Mouse (Mus musculus): ENCODE data around the gene Nell2. TPM values are rescaled to one million over a fixed set of nuclear protein-coding genes. Genes with fewer than 3 reads are reported as not detected.

Nell2 gene
- polyA plus RNA-seq, 1 experiment from 2014 or later: 192 TPM

DNA sequence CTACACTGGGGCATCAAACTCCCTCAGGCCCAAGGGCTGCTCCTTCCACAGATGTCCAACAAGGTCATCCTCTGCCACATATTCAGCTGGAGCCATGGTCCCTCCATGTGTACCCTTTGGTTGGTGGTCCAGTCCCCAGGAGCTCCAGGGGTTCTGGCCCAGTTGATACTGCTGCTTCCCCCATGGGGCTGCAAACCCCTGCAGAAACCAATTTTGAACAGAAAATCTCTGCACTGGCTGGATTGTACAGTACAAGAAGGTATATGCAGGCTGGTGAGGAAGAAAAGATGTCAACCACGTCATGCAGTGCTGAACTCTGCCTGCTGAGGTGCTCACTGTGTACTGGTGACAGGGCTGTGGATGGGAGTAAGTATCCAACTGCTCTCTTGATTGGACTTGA lies 92.1 kb downstream of the Nell2 start:
- DNase-seq (ENCODE audit: low spot score) (no peak), ATAC-seq (ENCODE audit: low FRiP score) (no peak)
- Histone ChIP-seq H3K4me1 (replicated peaks; ENCODE audit: control insufficient read depth, insufficient read depth, low read length) (peaks cover 7% of the 10 kb centered on the region), H3K4me2 (replicated peaks) (no peak overlapping the region), H3K27ac (no peak overlapping the region), H3K9me3 (ENCODE audit: control insufficient read depth, low read length) (no peaks in the 10 kb centered on the region), H3K36me3 (replicated peaks; ENCODE audit: control insufficient read depth, insufficient read depth) (peaks cover 8% of the 10 kb centered on the region; the same call in 1 of the 2 replicates), H3K27me3 (ENCODE audit: control insufficient read depth, insufficient read depth, low read length) (no peaks in the 10 kb centered on the region), H3K4me3 (replicated peaks; ENCODE audit: low read length) (no peak overlapping the region), H3K9ac (no peak overlapping the region)
- WGBS: 77% methylated on average over 1 of the region's 1 CpGs

DNA sequence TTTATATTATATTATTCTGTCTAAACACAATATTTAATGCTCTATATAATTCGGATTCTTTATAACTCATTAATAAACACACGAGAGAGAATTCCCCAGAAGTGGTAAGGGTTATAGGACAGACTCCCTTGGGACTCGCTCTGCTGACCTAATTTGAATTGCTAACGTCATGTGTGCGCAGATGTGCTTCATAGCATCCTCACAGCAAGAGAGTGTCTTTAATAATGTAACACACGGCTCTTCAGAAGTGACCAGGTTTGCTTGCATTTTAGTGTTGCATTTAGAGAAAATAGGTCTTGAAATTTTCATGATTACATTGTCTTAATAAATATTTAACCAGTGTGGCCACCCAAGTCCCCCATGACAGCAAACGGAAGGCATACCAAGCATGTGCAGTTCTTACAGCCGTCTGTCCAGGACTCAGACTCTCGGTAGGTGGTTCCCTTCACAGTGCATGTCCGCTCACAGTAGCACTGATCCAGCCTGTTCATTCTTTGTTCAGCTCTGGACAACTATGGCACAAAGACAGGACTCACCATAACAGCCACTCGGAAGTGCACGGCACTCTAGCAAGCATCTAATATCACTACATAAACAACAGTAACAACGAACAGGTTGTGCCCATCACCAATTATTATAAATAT lies 97.1 kb downstream of the Nell2 start:
- no peak overlapping the region for H3K4me3 ChIP-seq (replicated peaks; ENCODE audit: low read length)
- peak overlapping the region; percentile 47; the same call in 1 of the 2 replicates for H3K27ac ChIP-seq
- no peaks in the 10 kb centered on the region for H3K9me3 ChIP-seq (ENCODE audit: control insufficient read depth, low read length)
- peaks cover 21% of the 10 kb centered on the region for H3K4me1 ChIP-seq (replicated peaks; ENCODE audit: control insufficient read depth, insufficient read depth, low read length)
- no peak for DNase-seq (ENCODE audit: low spot score)
- 24% methylated on average over 13 of the region's 13 CpGs for WGBS
- no peaks in the 10 kb centered on the region for H3K27me3 ChIP-seq (ENCODE audit: control insufficient read depth, insufficient read depth, low read length)
- H3K4me2 ChIP-seq (replicated peaks): no peak overlapping the region
- H3K9ac ChIP-seq: no peak overlapping the region
- peak; percentile 57; the same call in 1 of the 2 replicates for ATAC-seq (ENCODE audit: low FRiP score)
- peaks cover 28% of the 10 kb centered on the region for H3K36me3 ChIP-seq (replicated peaks; ENCODE audit: control insufficient read depth, insufficient read depth)

DNA sequence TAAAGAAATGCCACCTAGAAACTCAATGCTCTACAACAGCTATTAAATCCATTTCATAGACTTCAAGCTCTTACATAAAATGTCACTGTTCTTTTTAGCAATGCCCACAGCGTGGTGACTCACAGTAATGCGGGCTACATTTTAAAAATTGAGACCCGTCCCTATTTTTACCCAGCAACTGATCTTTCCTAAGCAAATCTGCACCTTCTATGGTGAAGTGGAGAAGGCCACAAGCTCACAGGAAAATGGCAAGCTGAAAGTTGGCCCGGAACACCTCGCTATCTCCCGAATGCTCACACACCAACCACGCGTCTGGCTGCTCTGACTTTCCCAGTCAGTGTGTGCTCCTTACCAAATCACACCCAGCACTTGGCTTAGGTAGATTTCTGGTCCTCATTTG lies 98.4 kb downstream of the Nell2 start:
- Histone ChIP-seq H3K4me2 (replicated peaks) (no peak overlapping the region), H3K4me1 (replicated peaks; ENCODE audit: control insufficient read depth, insufficient read depth, low read length) (peaks cover 22% of the 10 kb centered on the region), H3K9me3 (ENCODE audit: control insufficient read depth, low read length) (no peaks in the 10 kb centered on the region), H3K27ac (no peak overlapping the region), H3K27me3 (ENCODE audit: control insufficient read depth, insufficient read depth, low read length) (no peaks in the 10 kb centered on the region), H3K4me3 (replicated peaks; ENCODE audit: low read length) (no peak overlapping the region), H3K36me3 (replicated peaks; ENCODE audit: control insufficient read depth, insufficient read depth) (peaks cover 27% of the 10 kb centered on the region), H3K9ac (no peak overlapping the region)
- no peak for ATAC-seq (ENCODE audit: low FRiP score)
- 89% methylated on average over 8 of the region's 8 CpGs for WGBS
- DNase-seq (ENCODE audit: low spot score): no peak

DNA sequence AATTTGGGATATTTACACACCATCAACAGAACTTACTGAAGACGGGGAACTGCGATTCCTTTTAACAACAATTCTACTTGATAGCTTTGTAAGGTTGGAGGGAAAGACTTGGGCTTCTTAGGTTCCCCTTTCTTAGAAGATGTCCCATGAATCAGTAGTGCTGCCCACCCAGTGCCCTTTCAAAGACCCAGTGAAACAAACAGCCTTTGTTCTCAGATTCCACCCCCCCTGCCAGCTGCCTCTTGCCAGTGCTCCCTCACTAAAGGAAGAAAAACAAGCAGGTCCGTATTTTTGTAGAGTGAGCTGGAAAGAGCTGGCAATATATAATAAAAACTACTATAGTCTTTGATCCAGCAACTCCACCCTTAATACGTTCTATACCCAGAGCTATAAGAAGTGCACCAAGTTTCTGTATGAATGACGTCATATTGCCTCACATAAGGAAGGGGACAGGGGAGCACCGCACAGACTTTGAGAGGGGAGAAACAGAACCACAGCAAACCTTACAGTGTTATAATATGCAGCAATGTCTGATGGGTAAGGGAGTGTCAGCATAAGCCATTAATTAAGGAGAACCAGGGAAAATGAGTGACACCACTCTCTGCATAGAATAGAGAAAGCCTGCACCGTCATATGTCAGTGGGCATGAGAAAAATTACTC lies 100.2 kb downstream of the Nell2 start:
- Histone ChIP-seq H3K4me1 (replicated peaks; ENCODE audit: control insufficient read depth, insufficient read depth, low read length) (peaks cover 24% of the 10 kb centered on the region), H3K27me3 (ENCODE audit: control insufficient read depth, insufficient read depth, low read length) (no peaks in the 10 kb centered on the region), H3K9ac (no peak overlapping the region), H3K4me2 (replicated peaks) (no peak overlapping the region), H3K9me3 (ENCODE audit: control insufficient read depth, low read length) (no peaks in the 10 kb centered on the region), H3K27ac (peak overlapping the region; percentile 26; the same call in 1 of the 2 replicates), H3K36me3 (replicated peaks; ENCODE audit: control insufficient read depth, insufficient read depth) (peaks cover 20% of the 10 kb centered on the region), H3K4me3 (replicated peaks; ENCODE audit: low read length) (no peak overlapping the region)
- 37% methylated on average over 7 of the region's 7 CpGs for WGBS
- ATAC-seq (ENCODE audit: low FRiP score): no peak
- no peak for DNase-seq (ENCODE audit: low spot score)

DNA sequence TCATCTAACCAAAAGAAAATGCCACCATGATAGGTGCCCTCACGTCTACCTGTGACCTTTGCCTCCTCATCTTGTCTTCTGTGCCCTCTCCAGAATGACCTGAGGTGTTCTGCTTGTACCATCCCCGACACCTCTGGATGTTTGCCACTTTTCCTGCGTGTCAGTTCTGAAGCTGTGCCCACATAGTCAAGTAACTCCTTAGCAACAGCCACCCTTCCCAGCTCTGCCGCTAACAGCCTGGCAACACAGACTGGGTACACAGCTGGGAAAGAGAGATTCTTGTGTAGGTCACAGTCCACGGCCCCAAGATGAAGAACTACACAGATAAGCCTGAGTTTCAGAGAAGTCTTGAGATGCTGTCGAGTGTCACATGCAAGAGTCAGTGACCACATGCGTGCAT lies 103.3 kb downstream of the Nell2 start:
- peaks cover 25% of the 10 kb centered on the region for H3K36me3 ChIP-seq (replicated peaks; ENCODE audit: control insufficient read depth, insufficient read depth)
- H3K27ac ChIP-seq: no peak overlapping the region
- no peak overlapping the region for H3K4me3 ChIP-seq (replicated peaks; ENCODE audit: low read length)
- no peaks in the 10 kb centered on the region for H3K27me3 ChIP-seq (ENCODE audit: control insufficient read depth, insufficient read depth, low read length)
- peaks cover 15% of the 10 kb centered on the region; the same call in 1 of the 2 replicates for H3K4me1 ChIP-seq (replicated peaks; ENCODE audit: control insufficient read depth, insufficient read depth, low read length)
- 80% methylated on average over 7 of the region's 7 CpGs for WGBS
- DNase-seq (ENCODE audit: low spot score) (no peak), ATAC-seq (ENCODE audit: low FRiP score) (no peak)
- no peak overlapping the region for H3K4me2 ChIP-seq (replicated peaks)
- H3K9ac ChIP-seq: no peak overlapping the region
- no peaks in the 10 kb centered on the region for H3K9me3 ChIP-seq (ENCODE audit: control insufficient read depth, low read length)

DNA sequence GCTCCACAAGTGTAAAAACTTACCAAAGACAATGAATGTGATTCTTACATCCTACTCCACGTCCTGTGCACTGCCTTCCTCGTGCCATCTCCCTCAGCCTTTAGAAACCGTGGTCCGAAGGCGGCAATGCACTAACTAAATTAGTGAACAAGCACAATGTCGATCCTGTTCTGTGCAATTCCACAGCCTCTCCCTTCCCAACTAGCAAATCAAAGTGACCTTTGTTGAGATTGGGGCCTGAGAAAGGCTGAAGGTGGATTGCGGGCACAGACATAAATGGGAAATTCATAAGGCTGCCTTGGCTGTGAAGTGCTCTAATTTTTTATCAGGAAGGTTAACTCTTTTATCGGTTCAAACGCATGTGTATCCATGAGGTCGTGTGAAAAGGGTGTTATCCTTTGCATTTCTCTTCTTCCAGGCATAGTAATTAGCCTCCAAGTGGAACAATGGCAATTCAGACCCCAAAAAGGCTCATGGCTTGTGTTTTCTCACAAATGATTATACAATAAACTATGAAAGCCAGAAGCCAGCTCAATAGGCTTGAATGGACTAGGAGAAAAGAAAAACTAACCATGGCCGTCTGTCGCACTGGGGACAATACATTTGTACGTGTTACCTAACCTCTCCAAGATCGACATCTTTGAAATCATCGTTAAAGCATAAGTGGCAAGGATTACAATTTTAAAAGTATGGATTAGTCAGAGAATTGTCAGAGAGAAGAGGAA lies 106.0 kb downstream of the Nell2 start:
- Histone ChIP-seq H3K27me3 (ENCODE audit: control insufficient read depth, insufficient read depth, low read length) (no peaks in the 10 kb centered on the region), H3K27ac (0 out of 2 replicates have a peak overlapping the region, but pooled peaks have one; percentile 11), H3K9ac (no peak overlapping the region), H3K9me3 (ENCODE audit: control insufficient read depth, low read length) (no peaks in the 10 kb centered on the region), H3K4me2 (replicated peaks) (no peak overlapping the region), H3K4me1 (replicated peaks; ENCODE audit: control insufficient read depth, insufficient read depth, low read length) (0 out of 2 replicates have a peak, but pooled peaks cover 3% of the 10 kb centered on the region), H3K4me3 (replicated peaks; ENCODE audit: low read length) (no peak overlapping the region), H3K36me3 (replicated peaks; ENCODE audit: control insufficient read depth, insufficient read depth) (peaks cover 6% of the 10 kb centered on the region; the same call in 1 of the 2 replicates)
- 44% methylated on average over 15 of the region's 15 CpGs for WGBS
- no peak for ATAC-seq (ENCODE audit: low FRiP score)
- DNase-seq (ENCODE audit: low spot score): no peak

DNA sequence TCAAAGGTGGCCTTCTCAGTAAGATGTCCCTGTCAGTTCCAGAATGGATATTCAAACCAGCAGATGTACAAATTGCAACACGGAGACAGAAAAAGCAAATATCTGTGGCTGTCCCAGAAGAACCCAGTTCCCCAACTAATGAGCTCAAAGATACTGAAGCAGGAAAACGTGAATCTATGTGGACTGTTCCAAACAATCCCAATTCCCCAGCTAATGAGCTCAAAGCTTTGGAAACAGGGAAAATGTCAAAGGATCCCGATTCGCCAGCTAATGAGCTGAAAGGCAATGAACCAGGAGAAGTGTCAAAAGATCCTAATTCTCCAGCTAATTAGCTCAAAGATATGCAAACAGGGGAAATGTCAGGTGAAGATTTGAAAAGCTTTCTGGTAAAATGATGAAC lies 109.7 kb downstream of the Nell2 start:
- Histone ChIP-seq H3K4me2 (replicated peaks) (no peak overlapping the region), H3K9ac (no peak overlapping the region), H3K9me3 (ENCODE audit: control insufficient read depth, low read length) (no peaks in the 10 kb centered on the region), H3K36me3 (replicated peaks; ENCODE audit: control insufficient read depth, insufficient read depth) (peaks cover 6% of the 10 kb centered on the region; the same call in 1 of the 2 replicates), H3K27me3 (ENCODE audit: control insufficient read depth, insufficient read depth, low read length) (no peaks in the 10 kb centered on the region), H3K27ac (no peak overlapping the region), H3K4me1 (replicated peaks; ENCODE audit: control insufficient read depth, insufficient read depth, low read length) (no peaks in the 10 kb centered on the region), H3K4me3 (replicated peaks; ENCODE audit: low read length) (no peak overlapping the region)
- ATAC-seq (ENCODE audit: low FRiP score) (no peak), DNase-seq (ENCODE audit: low spot score) (no peak)
- WGBS: 55% methylated on average over 4 of the region's 4 CpGs

DNA sequence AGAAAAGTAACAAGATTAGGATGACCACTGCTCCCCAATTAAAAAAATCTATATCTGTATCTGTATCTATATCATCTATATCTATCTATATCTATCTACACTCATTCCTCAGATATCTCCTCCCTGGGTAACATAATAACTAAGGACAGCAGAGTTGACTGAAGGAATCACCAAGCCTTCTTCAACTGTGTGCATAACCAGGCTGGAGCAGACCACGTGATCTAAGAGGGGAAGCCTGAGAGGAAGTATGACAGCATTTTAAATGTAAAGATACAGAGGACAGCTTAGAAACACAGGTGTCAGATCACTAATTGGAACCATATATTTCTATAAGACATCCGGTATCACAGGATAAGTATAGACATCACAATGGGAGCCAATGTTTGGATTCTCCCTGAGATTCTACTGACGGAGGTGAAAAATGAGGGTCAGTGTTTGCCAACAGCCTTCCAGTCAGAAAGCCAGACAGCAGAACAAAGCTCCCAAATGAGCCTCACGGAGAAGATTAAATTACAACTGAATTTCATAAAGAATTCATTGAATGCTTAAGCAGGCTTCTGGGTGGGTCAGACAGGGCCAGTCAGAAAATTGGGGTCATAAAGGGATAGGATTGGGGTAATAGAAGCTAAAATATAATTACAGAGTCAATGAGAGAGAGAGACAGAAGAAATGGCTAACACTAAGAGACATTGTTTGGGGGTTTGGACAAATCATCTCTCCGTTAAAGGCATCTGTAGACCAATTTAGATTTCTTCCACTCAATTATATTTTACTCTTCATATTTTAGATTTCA lies 116.2 kb downstream of the Nell2 start:
- H3K27me3 ChIP-seq (ENCODE audit: control insufficient read depth, insufficient read depth, low read length): no peaks in the 10 kb centered on the region
- H3K4me3 ChIP-seq (replicated peaks; ENCODE audit: low read length): no peak overlapping the region
- 27% methylated on average over 5 of the region's 5 CpGs for WGBS
- no peak for DNase-seq (ENCODE audit: low spot score)
- peak overlapping the region; percentile 16; the same call in 1 of the 2 replicates for H3K27ac ChIP-seq
- no peak for ATAC-seq (ENCODE audit: low FRiP score)
- peaks cover 14% of the 10 kb centered on the region for H3K4me1 ChIP-seq (replicated peaks; ENCODE audit: control insufficient read depth, insufficient read depth, low read length)
- no peaks in the 10 kb centered on the region for H3K9me3 ChIP-seq (ENCODE audit: control insufficient read depth, low read length)
- H3K9ac ChIP-seq: no peak overlapping the region
- H3K36me3 ChIP-seq (replicated peaks; ENCODE audit: control insufficient read depth, insufficient read depth): no peaks in the 10 kb centered on the region
- H3K4me2 ChIP-seq (replicated peaks): no peak overlapping the region
